Mouse (Mus musculus): ENCODE measurements around the gene Rwdd4a. TPM values are rescaled to one million over a fixed set of nuclear protein-coding genes. Genes with fewer than 3 reads are reported as not detected.

Rwdd4a gene
- total RNA-seq, 2 experiments from 2014 or later = 43.6 to 49.3 TPM

DNA sequence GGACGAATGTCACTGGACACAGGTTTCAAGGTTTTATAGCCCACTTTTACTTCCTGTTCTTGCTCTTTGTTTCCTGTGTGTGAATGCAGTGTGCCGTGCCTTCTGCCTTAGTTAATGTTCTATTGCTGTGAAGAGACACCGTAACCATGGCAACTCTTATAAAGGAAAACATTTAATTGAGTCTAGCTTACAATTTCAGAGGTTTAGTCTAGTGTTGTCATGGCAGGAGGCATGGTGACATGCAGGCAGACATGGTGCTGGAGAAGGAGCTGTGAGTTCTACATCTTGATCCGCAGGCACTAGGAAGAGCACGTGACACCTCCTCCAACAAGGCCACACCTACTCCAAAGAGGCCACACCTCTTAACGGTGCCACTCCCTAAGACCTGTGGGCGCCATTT, 48.0 kb downstream of the Rwdd4a start:
- no peak for DNase-seq (ENCODE audit: low spot score in 2 of 2)

GRCm38 (mm10) chr8:47588616-47589015, 55.2 kb downstream of the Rwdd4a start:
- DNase-seq (ENCODE audit: low spot score in 2 of 2) = no peak

- no peak for DNase-seq (ENCODE audit: low spot score in 2 of 2)
These were observed 56.9 kb downstream of the Rwdd4a start for GRCm38 (mm10) chr8:47590400-47590799.

DNA sequence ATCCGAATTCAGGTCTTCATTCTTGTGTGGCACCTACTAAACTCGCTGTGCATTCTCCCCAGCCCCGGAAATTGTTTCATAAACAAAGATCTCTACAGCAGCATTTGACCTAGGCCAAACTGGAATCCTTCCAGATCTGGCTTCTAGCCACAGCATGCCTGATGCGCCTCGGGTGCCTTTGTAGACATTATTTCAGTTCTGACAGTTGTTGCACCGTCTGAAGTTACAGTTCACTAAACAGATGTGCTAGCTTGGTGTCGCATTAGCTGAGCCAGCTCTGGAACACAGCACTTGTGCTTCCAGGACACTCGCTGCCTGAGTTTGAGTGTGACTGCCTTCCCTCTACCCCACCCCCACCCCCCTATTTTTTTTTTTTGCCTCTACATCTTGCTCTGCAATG, 67.2 kb downstream of the Rwdd4a start:
- DNase-seq (ENCODE audit: low spot score in 2 of 2) = no peak

Small RNA genes lying within 50 kb of the gene (microRNA-seq; reads per million reads assigned to microRNA genes)
- not detected for gene Gm27409

Other genes starting within 250 kb of the Rwdd4a start
- gene Stox2, start 87.3 kb upstream of the Rwdd4a start, total RNA-seq (2021) = 10 to 100 TPM; 20.3 to 23.1 TPM
- 10 to 100 TPM; 36.3 to 38.7 TPM for gene Trappc11, start 194 bp upstream of the Rwdd4a start, total RNA-seq (2021)
- 10 to 100 TPM; 26.4 to 29.4 TPM for gene Ing2, start 141.9 kb downstream of the Rwdd4a start, total RNA-seq (2021)
- 10 to 100 TPM; 17.3 TPM for gene Cdkn2aip, start 180.3 kb downstream of the Rwdd4a start, total RNA-seq (2021)

Measured in adrenal gland, postnatal 4 days (tissue).